Mouse (Mus musculus) adipocyte (in vitro differentiated cells): ENCODE data around the gene Unc5a.

Experiments
- DNase-seq: peaks from one replicate; pipeline ENCODE4 v3.0.0-alpha.2; 2016; ENCODE audit warnings: low spot score

Gene Unc5a

GRCm38 (mm10) chr13:54955695-54956471 is 6.7 kb downstream of the Unc5a start:
- DNase-seq, result no peak

DNA sequence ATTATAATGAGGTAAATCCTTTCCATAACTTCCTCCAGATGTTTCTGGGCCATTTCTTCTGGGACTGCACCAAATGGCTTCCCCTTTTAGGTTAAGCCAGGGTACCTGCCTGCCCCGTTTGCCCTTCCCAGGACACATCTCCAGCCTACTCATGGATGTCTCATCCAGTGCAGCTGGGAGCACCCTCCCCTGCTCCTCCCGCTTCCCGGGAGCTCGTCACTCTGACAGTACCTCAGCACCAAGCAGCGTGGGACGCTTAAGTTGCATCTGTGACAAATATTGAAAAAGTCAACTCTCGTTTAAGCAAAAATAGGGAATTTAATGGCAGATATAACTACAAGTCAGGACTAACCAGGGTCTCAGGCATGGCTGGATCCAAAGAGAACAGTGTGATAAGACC is 8.1 kb downstream of the Unc5a start:
- no peak for DNase-seq

- no peak for DNase-seq
Observed at GRCm38 (mm10) chr13:54959059-54959701, 10.0 kb downstream of the Unc5a start.

DNA sequence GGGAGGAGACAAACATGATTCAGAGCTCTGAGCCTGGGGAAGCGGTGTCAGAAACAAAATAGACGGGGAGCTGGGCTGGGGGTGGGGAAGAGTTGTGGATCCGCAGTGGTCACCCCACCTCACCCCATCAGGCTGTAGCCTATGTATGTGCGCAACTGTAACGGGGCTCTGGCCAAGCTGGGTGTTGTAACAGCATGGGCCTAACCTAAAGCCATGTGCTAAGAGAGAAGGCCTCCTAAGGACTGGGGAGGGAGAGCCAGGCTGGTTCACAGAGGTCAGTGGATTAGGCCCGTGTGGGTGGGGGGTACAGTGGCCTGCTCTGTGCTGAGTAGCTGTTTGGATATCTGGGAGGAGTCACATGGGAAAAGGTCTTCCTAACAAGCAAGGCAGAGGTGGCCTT is 10.6 kb downstream of the Unc5a start:
- no peak for DNase-seq

- DNase-seq, result peak; percentile 59
Observed at GRCm38 (mm10) chr13:54960491-54960890, 11.3 kb downstream of the Unc5a start.

DNA sequence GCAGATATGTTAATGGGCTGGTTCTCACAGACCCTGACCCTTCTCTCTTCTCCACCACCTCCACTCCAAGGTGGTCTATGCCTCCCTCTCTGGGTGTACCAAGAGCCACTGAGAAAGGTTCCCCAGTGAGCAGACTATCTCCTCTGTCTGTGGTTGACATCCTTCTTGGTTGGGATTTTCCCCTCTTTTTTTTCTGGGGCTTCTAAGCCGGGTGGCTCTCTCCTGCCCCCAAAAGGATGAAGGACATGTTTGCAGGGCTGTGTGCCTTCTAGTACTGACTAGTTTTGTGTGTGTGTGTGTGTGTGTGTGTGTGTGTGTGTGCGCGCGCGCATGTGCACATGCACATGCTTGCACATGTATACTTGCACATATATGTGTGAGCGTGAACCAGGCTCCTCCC is 16.0 kb downstream of the Unc5a start:
- DNase-seq, result no peak

DNA sequence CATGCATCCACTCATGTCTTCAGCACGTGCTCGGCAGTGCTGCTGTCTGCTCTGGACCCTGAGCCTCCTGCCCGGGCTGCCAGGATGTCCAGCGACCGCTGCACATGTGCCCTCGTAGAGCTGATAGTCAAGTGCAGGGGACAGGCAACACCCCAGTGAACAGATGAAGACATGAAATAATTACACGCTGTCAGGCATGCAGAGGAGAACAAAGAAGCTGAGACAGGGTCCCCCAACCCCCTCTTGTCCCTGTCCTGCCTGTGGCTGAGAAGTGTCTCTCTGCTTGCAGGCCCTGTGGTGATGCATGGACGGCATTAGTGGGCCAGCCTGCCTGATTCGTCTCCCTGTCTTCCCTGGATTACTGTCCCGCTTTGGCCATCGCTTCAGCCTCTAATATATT is 18.3 kb downstream of the Unc5a start:
- DNase-seq, result no peak

DNA sequence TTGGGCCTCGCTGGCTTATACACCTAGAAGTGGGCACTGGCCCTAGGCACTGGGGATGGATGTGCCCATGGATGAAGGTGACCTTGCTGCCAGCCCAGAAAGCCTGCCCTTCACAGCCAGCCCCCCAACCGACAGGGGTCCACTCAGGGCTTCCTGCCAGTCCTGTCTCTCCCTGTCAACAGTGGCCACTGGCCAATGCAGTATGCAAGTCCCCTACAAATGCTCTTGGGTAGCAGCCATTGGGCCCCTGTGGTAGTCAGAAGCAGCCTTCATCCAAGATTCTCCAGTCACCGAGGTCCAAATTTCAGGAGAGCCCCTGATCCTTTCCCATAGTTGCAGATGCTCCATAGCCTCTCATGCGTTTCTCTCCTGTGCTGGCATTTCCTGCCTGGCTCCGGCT is 19.4 kb downstream of the Unc5a start:
- no peak for DNase-seq

GRCm38 (mm10) chr13:54969513-54969912 is 20.3 kb downstream of the Unc5a start:
- no peak for DNase-seq

GRCm38 (mm10) chr13:54970521-54971247 is 21.5 kb downstream of the Unc5a start:
- DNase-seq, result peak; percentile 72

- DNase-seq, result no peak
Observed at GRCm38 (mm10) chr13:54975546-54975945, 26.3 kb downstream of the Unc5a start.

GRCm38 (mm10) chr13:54978804-54979203 is 29.6 kb downstream of the Unc5a start:
- DNase-seq, result peak; percentile 48

DNA sequence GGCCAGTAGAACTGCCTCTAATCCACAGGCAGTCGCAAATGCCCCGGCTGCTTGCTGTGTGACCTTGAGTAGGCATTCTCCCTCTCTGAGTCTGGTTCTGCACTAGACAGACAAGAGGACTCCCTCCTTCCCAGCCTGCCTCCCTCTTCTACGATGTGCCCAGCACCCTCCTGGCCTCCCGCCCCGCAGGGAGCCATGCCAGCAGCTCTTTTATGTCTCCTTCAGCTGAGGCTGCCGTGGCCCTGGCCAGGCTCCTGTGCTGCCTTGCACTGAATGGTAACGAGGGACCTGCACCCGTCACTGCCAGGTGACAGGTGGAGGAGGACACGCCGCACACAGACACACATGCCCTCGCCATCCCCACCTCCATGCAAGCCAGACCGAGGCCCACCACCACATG is 31.7 kb downstream of the Unc5a start:
- DNase-seq, result no peak

GRCm38 (mm10) chr13:54983001-54983400 is 33.8 kb downstream of the Unc5a start:
- no peak for DNase-seq

DNA sequence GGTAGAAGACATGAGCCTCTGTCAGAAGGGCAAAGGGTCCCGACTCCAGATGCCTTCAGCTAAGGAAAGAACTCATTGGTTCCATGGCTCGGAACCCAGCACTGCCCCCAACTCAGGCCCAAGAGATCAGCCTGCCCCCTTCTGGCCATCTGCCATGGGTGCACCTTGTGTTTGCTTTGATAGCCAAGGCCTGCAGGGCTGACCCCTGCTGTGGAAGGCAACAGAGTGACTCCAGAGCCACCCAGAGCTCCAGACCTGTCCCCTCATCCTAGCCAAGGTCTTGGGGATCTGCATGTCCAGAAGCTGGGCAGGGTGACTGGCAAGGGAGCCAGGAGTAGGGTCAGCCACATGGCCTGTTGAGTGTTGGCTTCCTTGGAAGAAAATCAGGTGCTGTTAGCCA is 34.4 kb downstream of the Unc5a start:
- DNase-seq, result no peak

- no peak for DNase-seq
Observed at GRCm38 (mm10) chr13:54987405-54987804, 38.2 kb downstream of the Unc5a start.

DNA sequence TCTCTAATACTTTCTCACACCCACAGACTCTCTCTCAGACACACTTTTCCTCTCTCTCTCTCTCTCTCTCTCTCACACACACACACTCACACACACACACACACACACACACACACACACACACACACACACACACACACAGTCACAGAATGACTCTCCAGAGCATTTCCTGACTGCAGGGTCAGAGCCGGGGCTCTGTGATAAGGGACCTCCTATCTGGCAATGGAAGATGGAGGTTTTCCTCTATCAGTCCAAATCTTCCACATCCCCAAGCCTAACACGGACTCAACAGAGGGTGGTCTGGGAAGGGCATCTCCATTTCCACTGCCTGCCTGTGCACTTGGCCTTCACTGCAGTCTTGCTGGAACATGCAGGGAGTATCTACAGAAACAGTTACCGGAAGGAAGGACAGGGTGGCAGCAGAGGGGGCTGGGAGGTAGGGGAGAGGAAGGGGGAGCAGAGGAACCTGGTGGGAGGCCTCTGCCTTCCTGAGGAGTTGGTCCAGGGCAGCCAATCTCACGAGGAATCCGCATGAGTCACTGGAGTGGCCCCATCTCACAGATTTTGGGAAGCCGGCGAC is 39.1 kb downstream of the Unc5a start:
- no peak for DNase-seq

GRCm38 (mm10) chr13:54992215-54992614 is 43.0 kb downstream of the Unc5a start:
- DNase-seq, result no peak

GRCm38 (mm10) chr13:54994576-54994975 is 45.4 kb downstream of the Unc5a start:
- DNase-seq, result no peak

DNA sequence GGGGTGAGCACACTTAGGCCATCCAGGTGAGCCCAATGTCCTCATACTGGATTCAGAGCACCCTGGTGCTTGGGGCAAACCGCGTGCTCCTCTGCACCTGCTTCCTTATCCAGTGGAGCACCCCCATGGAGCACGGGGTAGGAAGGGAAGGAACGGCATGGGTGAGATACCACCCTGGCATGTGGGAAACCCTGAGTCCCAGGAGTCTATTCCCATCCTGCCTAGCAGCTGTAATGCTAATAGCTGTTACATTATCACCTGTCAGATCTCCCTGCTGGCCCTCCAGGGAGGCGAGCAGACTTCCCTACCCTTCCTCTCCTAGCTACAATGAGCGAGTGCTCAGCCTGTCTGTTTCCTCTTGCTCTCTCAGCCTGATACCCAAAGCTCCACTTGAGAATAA is 46.0 kb downstream of the Unc5a start:
- no peak for DNase-seq

GRCm38 (mm10) chr13:54997568-54997967 is 48.4 kb downstream of the Unc5a start:
- no peak for DNase-seq

GRCm38 (mm10) chr13:55000433-55000832 is 51.2 kb downstream of the Unc5a start:
- DNase-seq, result no peak

DNA sequence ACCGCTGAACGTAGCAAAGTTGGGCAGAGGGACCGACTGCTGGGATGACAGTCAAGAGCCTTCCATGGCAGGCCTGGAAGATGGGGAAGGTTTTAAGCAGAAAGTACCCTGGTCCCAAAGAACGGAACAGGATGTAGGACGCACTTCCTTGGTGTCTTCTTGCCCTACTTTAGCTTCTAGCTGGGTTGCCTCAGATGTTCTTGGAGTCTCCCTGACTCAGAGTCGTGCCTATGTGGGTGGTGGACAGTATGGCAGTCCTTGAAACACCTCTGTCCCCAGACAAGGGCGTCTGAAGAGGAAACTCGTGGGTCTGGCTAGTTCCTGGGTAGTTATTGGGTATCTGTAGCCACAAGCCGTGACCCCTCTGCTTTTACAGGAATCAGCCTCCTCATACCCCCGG is 52.9 kb downstream of the Unc5a start:
- DNase-seq, result no peak
